In genomic region chr17:47490791-47491190, GRCm38 (mm10) we compare ENCODE assay signal across 25 mouse cellular contexts. TPM values are rescaled to one million over a fixed set of nuclear protein-coding genes. Genes with fewer than 3 reads are reported as not detected.
DNase-seq lines count a peak whose midpoint lies in the region; ATAC-seq and TF ChIP-seq lines count a peak whose summit lies in the region.
"Had no signal": no experiment of that assay in that cellular context is flagged by ENCODE, and none has a peak within 500 bp of the region (broad histone marks: within the 10 kb centered on the region; RNA-seq: fewer than 3 reads in every experiment).

No protein-coding gene starts in this region.

- TF ChIP-seq POLR2A in liver, adult 2 months (IDR thresholded peaks at IDR 0.05; ENCODE audit: extremely low read depth, insufficient read depth, low read length) = no peak

- no peak for TF ChIP-seq EP300 in heart, postnatal 0 days (IDR thresholded peaks at IDR 0.05; ENCODE audit: low read depth)

- TF ChIP-seq CTCF in heart, postnatal 0 days (IDR thresholded peaks at IDR 0.05; ENCODE audit: low read depth) = peak; percentile 17; the same call in 1 of the 2 replicates
- peak; percentile 17 for TF ChIP-seq CTCF in liver, adult 2 months (IDR thresholded peaks at IDR 0.05; ENCODE audit: low read depth, low read length)
- peak; percentile 27; the same call in 1 of the 2 replicates for TF ChIP-seq CTCF in midbrain, postnatal 0 days (IDR thresholded peaks at IDR 0.05)

- no peak overlapping the region for H3K4me3 ChIP-seq in heart, postnatal 0 days (ENCODE audit: low read depth, low read length)
- no peak overlapping the region for H3K4me3 ChIP-seq in liver, adult 2 months (ENCODE audit: insufficient read depth, low read depth, low read length)
- H3K4me3 ChIP-seq in liver, embryonic 12.5 days = no peak overlapping the region
- H3K4me3 ChIP-seq in midbrain, postnatal 0 days (ENCODE audit: low read depth, low read length) = no peak overlapping the region
- H3K4me3 ChIP-seq in midbrain, embryonic 16.5 days (ENCODE audit: low read depth, low read length) = no peak overlapping the region
- H3K4me3 ChIP-seq: heart, embryonic 12.5 days; hindbrain, embryonic 15.5 days; limb, embryonic 13.5 days; midbrain, embryonic 15.5 days had no signal

- WGBS in heart, postnatal 0 days = 73% methylated on average over 9 of the region's 9 CpGs
- 86% methylated on average over 9 of the region's 9 CpGs for WGBS in liver, adult 2 months
- WGBS in liver, embryonic 12.5 days (ENCODE audit: insufficient replicate concordance) = 82% methylated on average over 9 of the region's 9 CpGs
- WGBS in midbrain, postnatal 0 days = 78% methylated on average over 9 of the region's 9 CpGs
- WGBS in midbrain, embryonic 16.5 days = 83% methylated on average over 9 of the region's 9 CpGs

- ATAC-seq in heart, postnatal 0 days (ENCODE audit: insufficient read depth, low read depth) = no peak
- no peak for ATAC-seq in liver, embryonic 12.5 days
- no peak for ATAC-seq in midbrain, postnatal 0 days (ENCODE audit: low FRiP score)
- no peak for ATAC-seq in midbrain, embryonic 16.5 days
- ATAC-seq: activated CD4-positive, CD25-positive, alpha-beta regulatory T cell, adult 4 months; forebrain, embryonic 16.5 days; midbrain, embryonic 15.5 days had no signal

- no peaks in the 10 kb centered on the region for H3K79me2 ChIP-seq in liver, adult 2 months (ENCODE audit: control insufficient read depth, insufficient read depth, low read length)

- H3K4me2 ChIP-seq in heart, postnatal 0 days (ENCODE audit: low read depth, low read length) = no peak overlapping the region
- H3K4me2 ChIP-seq in liver, embryonic 12.5 days = no peak overlapping the region
- no peak overlapping the region for H3K4me2 ChIP-seq in midbrain, postnatal 0 days (ENCODE audit: low read depth, low read length, poor library complexity, severe bottlenecking)
- H3K4me2 ChIP-seq in midbrain, embryonic 16.5 days (ENCODE audit: low read length) = no peak overlapping the region
- H3K4me2 ChIP-seq: heart, embryonic 12.5 days; hindbrain, embryonic 15.5 days; limb, embryonic 13.5 days; midbrain, embryonic 15.5 days had no signal

- H3K9me3 ChIP-seq in heart, postnatal 0 days (replicated peaks; ENCODE audit: control insufficient read depth, low read length) = no peaks in the 10 kb centered on the region
- no peaks in the 10 kb centered on the region for H3K9me3 ChIP-seq in liver, embryonic 12.5 days (replicated peaks)
- no peaks in the 10 kb centered on the region for H3K9me3 ChIP-seq in midbrain, postnatal 0 days (ENCODE audit: low read length)
- no peaks in the 10 kb centered on the region for H3K9me3 ChIP-seq in midbrain, embryonic 16.5 days (replicated peaks; ENCODE audit: control insufficient read depth, low read length, poor library complexity, severe bottlenecking)
- H3K9me3 ChIP-seq: heart, embryonic 12.5 days; hindbrain, embryonic 15.5 days; limb, embryonic 13.5 days; midbrain, embryonic 15.5 days had no signal

- H3K27ac ChIP-seq in heart, postnatal 0 days (ENCODE audit: low read depth) = no peak overlapping the region
- H3K27ac ChIP-seq in liver, adult 2 months (replicated peaks; ENCODE audit: insufficient read depth, low read depth, low read length) = no peak overlapping the region
- H3K27ac ChIP-seq in liver, embryonic 12.5 days = no peak overlapping the region
- H3K27ac ChIP-seq in midbrain, postnatal 0 days (ENCODE audit: low read depth, low read length) = no peak overlapping the region
- no peak overlapping the region for H3K27ac ChIP-seq in midbrain, embryonic 16.5 days (ENCODE audit: low read length)
- H3K27ac ChIP-seq: hindbrain, embryonic 15.5 days; limb, embryonic 13.5 days; midbrain, embryonic 15.5 days had no signal

- intact Hi-C loops in heart, postnatal 14 days (cut with DNase I) = no loop called here

- peaks cover 77% of the 10 kb centered on the region for H3K36me3 ChIP-seq in heart, postnatal 0 days (replicated peaks; ENCODE audit: control insufficient read depth, insufficient read depth, low read length)
- H3K36me3 ChIP-seq in liver, adult 2 months (ENCODE audit: control insufficient read depth, insufficient read depth, low read length) = peaks cover 24% of the 10 kb centered on the region; the same call in 1 of the 2 replicates
- H3K36me3 ChIP-seq in liver, embryonic 12.5 days = peaks cover 84% of the 10 kb centered on the region
- H3K36me3 ChIP-seq in midbrain, postnatal 0 days (ENCODE audit: insufficient read depth, low read length) = peaks cover 60% of the 10 kb centered on the region
- peaks cover 43% of the 10 kb centered on the region for H3K36me3 ChIP-seq in midbrain, embryonic 16.5 days (ENCODE audit: control insufficient read depth, insufficient read depth, low read length)

- no peak for DNase-seq in heart, postnatal 0 days (ENCODE audit: low spot score)
- no peak for DNase-seq in heart, postnatal 14 days
- DNase-seq in liver, adult 2 months (ENCODE audit: extremely low read depth, low read depth, low spot score) = no peak
- DNase-seq in midbrain, postnatal 0 days (ENCODE audit: low spot score) = no peak
- no peak for DNase-seq in thymus, postnatal 4 days
- DNase-seq: adrenal gland, postnatal 10 days; B cell, adult 2 months; embryo, embryonic 11 days; heart, postnatal 36 days; kidney, adult 8-10 months; right cerebral cortex, postnatal 14 days; spleen, adult 18-20 months had no signal

- no peaks in the 10 kb centered on the region for H3K4me1 ChIP-seq in heart, postnatal 0 days (ENCODE audit: control insufficient read depth, insufficient read depth)
- H3K4me1 ChIP-seq in liver, adult 2 months (ENCODE audit: control insufficient read depth, insufficient read depth, low read length) = peaks cover 3% of the 10 kb centered on the region; the same call in 1 of the 2 replicates
- H3K4me1 ChIP-seq in liver, embryonic 12.5 days = peaks cover 30% of the 10 kb centered on the region
- no peaks in the 10 kb centered on the region for H3K4me1 ChIP-seq in midbrain, postnatal 0 days (ENCODE audit: insufficient read depth, low read length)
- H3K4me1 ChIP-seq in midbrain, embryonic 16.5 days (ENCODE audit: control insufficient read depth, insufficient read depth, low read length) = no peaks in the 10 kb centered on the region
- H3K4me1 ChIP-seq: hindbrain, embryonic 15.5 days; midbrain, embryonic 15.5 days had no signal

- no peak overlapping the region for H3K9ac ChIP-seq in heart, postnatal 0 days (replicated peaks; ENCODE audit: low read depth, low read length)
- H3K9ac ChIP-seq in liver, adult 2 months (ENCODE audit: low read depth, low read length) = no peak overlapping the region
- H3K9ac ChIP-seq in liver, embryonic 12.5 days = no peak overlapping the region
- H3K9ac ChIP-seq in midbrain, postnatal 0 days (replicated peaks; ENCODE audit: low read length, poor library complexity, severe bottlenecking) = no peak overlapping the region
- H3K9ac ChIP-seq in midbrain, embryonic 16.5 days (ENCODE audit: low read depth, low read length) = no peak overlapping the region
- H3K9ac ChIP-seq: heart, embryonic 12.5 days; hindbrain, embryonic 15.5 days; limb, embryonic 13.5 days; midbrain, embryonic 15.5 days had no signal

- H3K27me3 ChIP-seq in heart, postnatal 0 days (ENCODE audit: control insufficient read depth, insufficient read depth, low read length) = no peaks in the 10 kb centered on the region
- no peaks in the 10 kb centered on the region for H3K27me3 ChIP-seq in liver, adult 2 months (ENCODE audit: control insufficient read depth, insufficient read depth, low read length)
- no peaks in the 10 kb centered on the region for H3K27me3 ChIP-seq in liver, embryonic 12.5 days (replicated peaks)
- H3K27me3 ChIP-seq in midbrain, postnatal 0 days (ENCODE audit: insufficient read depth, low read length) = no peaks in the 10 kb centered on the region
- no peaks in the 10 kb centered on the region for H3K27me3 ChIP-seq in midbrain, embryonic 16.5 days (ENCODE audit: control insufficient read depth, insufficient read depth, low read depth, low read length)
- H3K27me3 ChIP-seq: heart, embryonic 12.5 days; hindbrain, embryonic 15.5 days; limb, embryonic 13.5 days; midbrain, embryonic 15.5 days had no signal

RNA-seq across cellular contexts. Expression of gene Taf8, which starts 11.3 kb away (rescaled TPM):
- 14.7 and 26.4 TPM in 2 replicates for total RNA-seq in heart, postnatal 0 days (2014; rRNA removed; ENCODE audit: low replicate concordance)
- polyA plus RNA-seq in heart, postnatal 0 days (2015; fragmentation: Nextera tagmentation; extraction: Ambion mirVana) = 11.5 and 11.9 TPM in 2 replicates
- total RNA-seq in heart, postnatal 14 days (2021) = 10 to 100 TPM; 14.9 to 15.6 TPM
- 8.2 and 8.7 TPM in 2 replicates for total RNA-seq in liver, adult 2 months (2014; rRNA removed)
- polyA plus RNA-seq in liver, adult 2 months (2012; rRNA removed) = 7.8 and 9.6 TPM in 2 replicates
- 17.6 and 18.0 TPM in 2 replicates for polyA plus RNA-seq in liver, embryonic 12.5 days (2016; fragmentation: Nextera tagmentation; extraction: Ambion mirVana)
- 15.1 and 25.1 TPM in 2 replicates for total RNA-seq in midbrain, postnatal 0 days (2014; rRNA removed)
- 11.5 and 12.3 TPM in 2 replicates for polyA plus RNA-seq in midbrain, postnatal 0 days (2015; fragmentation: Nextera tagmentation; extraction: Ambion mirVana)
- polyA plus RNA-seq in midbrain, embryonic 16.5 days (2015; fragmentation: Nextera tagmentation; extraction: Ambion mirVana) = 19.8 and 20.8 TPM in 2 replicates

RNA-seq across cellular contexts. Expression of gene Ccnd3, which starts 14.1 kb away (rescaled TPM):
- total RNA-seq in heart, postnatal 0 days (2014; rRNA removed; ENCODE audit: low replicate concordance) = 231 and 248 TPM in 2 replicates
- 180 and 187 TPM in 2 replicates for polyA plus RNA-seq in heart, postnatal 0 days (2015; fragmentation: Nextera tagmentation; extraction: Ambion mirVana)
- 100 to 1,000 TPM in 1 of 2 experiments, 10 to 100 TPM in 1; 93.8 to 126 TPM for total RNA-seq in heart, postnatal 14 days (2021)
- total RNA-seq in liver, adult 2 months (2014; rRNA removed) = 16.8 and 23.4 TPM in 2 replicates
- polyA plus RNA-seq in liver, adult 2 months (2012; rRNA removed) = 39.1 and 41.8 TPM in 2 replicates
- 546 and 555 TPM in 2 replicates for polyA plus RNA-seq in liver, embryonic 12.5 days (2016; fragmentation: Nextera tagmentation; extraction: Ambion mirVana)
- 37.2 and 41.1 TPM in 2 replicates for total RNA-seq in midbrain, postnatal 0 days (2014; rRNA removed)
- 52.6 and 57.0 TPM in 2 replicates for polyA plus RNA-seq in midbrain, postnatal 0 days (2015; fragmentation: Nextera tagmentation; extraction: Ambion mirVana)
- 58.4 and 61.4 TPM in 2 replicates for polyA plus RNA-seq in midbrain, embryonic 16.5 days (2015; fragmentation: Nextera tagmentation; extraction: Ambion mirVana)

RNA-seq across cellular contexts. Expression of gene 1700001C19Rik, which starts 53.6 kb away (rescaled TPM):
- total RNA-seq in heart, postnatal 0 days (2014; rRNA removed; ENCODE audit: low replicate concordance) = 3.4 TPM in 1 of 2 replicates, not detected in the other
- polyA plus RNA-seq in heart, postnatal 0 days (2015; fragmentation: Nextera tagmentation; extraction: Ambion mirVana) = 1.1 and 1.4 TPM in 2 replicates
- total RNA-seq in heart, postnatal 14 days (2021) = not detected
- total RNA-seq in liver, adult 2 months (2014; rRNA removed) = 12.2 and 16.2 TPM in 2 replicates
- polyA plus RNA-seq in liver, adult 2 months (2012; rRNA removed) = 11.7 and 12.2 TPM in 2 replicates
- 0.62 and 0.66 TPM in 2 replicates for polyA plus RNA-seq in liver, embryonic 12.5 days (2016; fragmentation: Nextera tagmentation; extraction: Ambion mirVana)
- total RNA-seq in midbrain, postnatal 0 days (2014; rRNA removed) = 0.22 and 2.5 TPM in 2 replicates
- polyA plus RNA-seq in midbrain, postnatal 0 days (2015; fragmentation: Nextera tagmentation; extraction: Ambion mirVana) = 0.46 and 0.48 TPM in 2 replicates
- 0.46 and 0.50 TPM in 2 replicates for polyA plus RNA-seq in midbrain, embryonic 16.5 days (2015; fragmentation: Nextera tagmentation; extraction: Ambion mirVana)
- total RNA-seq: gastrocnemius, postnatal 4 days; heart, postnatal 36 days; left cerebral cortex, postnatal 10 days; megakaryocyte, adult 5-6 weeks; neutrophil, adult 5-6 weeks had no signal
- polyA plus RNA-seq: activated CD4-positive, CD25-positive, alpha-beta regulatory T cell, adult 4 months; lung, embryonic 16.5 days had no signal

RNA-seq across cellular contexts. Expression of gene AI661453, which starts 54.4 kb away (rescaled TPM):
- total RNA-seq in heart, postnatal 0 days (2014; rRNA removed; ENCODE audit: low replicate concordance) = 1.3 and 1.8 TPM in 2 replicates
- 0.92 and 1.0 TPM in 2 replicates for polyA plus RNA-seq in heart, postnatal 0 days (2015; fragmentation: Nextera tagmentation; extraction: Ambion mirVana)
- 1 to 10 TPM; 1.8 to 2.1 TPM for total RNA-seq in heart, postnatal 14 days (2021)
- 2.4 and 6.2 TPM in 2 replicates for total RNA-seq in liver, adult 2 months (2014; rRNA removed)
- polyA plus RNA-seq in liver, adult 2 months (2012; rRNA removed) = 5.7 and 6.3 TPM in 2 replicates
- 0.10 and 0.31 TPM in 2 replicates for polyA plus RNA-seq in liver, embryonic 12.5 days (2016; fragmentation: Nextera tagmentation; extraction: Ambion mirVana)
- total RNA-seq in midbrain, postnatal 0 days (2014; rRNA removed) = 0.19 and 0.93 TPM in 2 replicates
- 0.13 and 0.19 TPM in 2 replicates for polyA plus RNA-seq in midbrain, postnatal 0 days (2015; fragmentation: Nextera tagmentation; extraction: Ambion mirVana)
- polyA plus RNA-seq in midbrain, embryonic 16.5 days (2015; fragmentation: Nextera tagmentation; extraction: Ambion mirVana) = 0.09 and 0.17 TPM in 2 replicates
